Mouse (Mus musculus) lung, postnatal 0 days (tissue): ENCODE data around the gene Actn1. TPM values are rescaled to one million over a fixed set of nuclear protein-coding genes. Genes with fewer than 3 reads are reported as not detected.

Experiments
- ATAC-seq: fragments of 200-750 bp; cut with Nextera tagmentation; 2 replicates; pipeline ENCODE4 v1.8.0; 2017; ENCODE audit warnings: moderate library complexity
- DNase-seq: peaks from one replicate; pipeline ENCODE4 v3.0.0-alpha.2; 2016; ENCODE audit warnings: low spot score
- H3K27ac ChIP-seq: fragments of 300-500 bp; sonication (generic); 2 replicates; pipeline ENCODE4 v1.5.1; 2014; ENCODE audit warnings: antibody characterized with exemption, mild to moderate bottlenecking, low read length, mixed read lengths
- H3K27me3 ChIP-seq: fragments of 300-500 bp; sonication (generic); replicated peaks from 2 replicates; pipeline ENCODE4 v1.6.1; 2014; ENCODE audit warnings: low read length, mixed read lengths; ENCODE audit not compliant: insufficient read depth
- H3K36me3 ChIP-seq: fragments of 300-500 bp; sonication (generic); 2 replicates; pipeline ENCODE4 v1.6.1; 2014; ENCODE audit warnings: low read length, mixed read lengths; ENCODE audit not compliant: insufficient read depth
- H3K4me1 ChIP-seq: fragments of 300-500 bp; sonication (generic); 2 replicates; pipeline ENCODE4 v1.6.1; 2014; ENCODE audit warnings: antibody characterized with exemption, low read depth, low read length, mixed read lengths; ENCODE audit not compliant: insufficient read depth
- H3K4me2 ChIP-seq: fragments of 300-500 bp; sonication (generic); replicated peaks from 2 replicates; pipeline ENCODE4 v1.6.1; 2014; ENCODE audit warnings: low read depth, mild to moderate bottlenecking, low read length, moderate library complexity, mixed read lengths
- H3K4me3 ChIP-seq: fragments of 300-500 bp; sonication (generic); 2 replicates; pipeline ENCODE4 v1.5.1; 2014; ENCODE audit warnings: low read depth, low read length
- H3K9ac ChIP-seq: fragments of 300-500 bp; sonication (generic); replicated peaks from 2 replicates; pipeline ENCODE4 v1.6.1; 2014; ENCODE audit warnings: low read depth, mild to moderate bottlenecking
- H3K9me3 ChIP-seq: fragments of 300-500 bp; sonication (generic); 2 replicates; pipeline ENCODE4 v1.6.1; 2016; ENCODE audit warnings: low read length, mixed read lengths
- CTCF ChIP-seq: IDR thresholded peaks from 2 replicates; pipeline ENCODE4 v1.5.1; 2016; ENCODE audit warnings: antibody characterized with exemption, mild to moderate bottlenecking
- EP300 ChIP-seq: IDR thresholded peaks from 2 replicates; pipeline ENCODE4 v1.6.1; 2016; ENCODE audit warnings: antibody characterized with exemption, mild to moderate bottlenecking, control low read depth
- WGBS: fragments of 180-500 bp; shearing (Covaris S2); extraction: QIAGEN DNeasy Blood & Tissue Kit; methylation state at CpG from one replicate; pipeline ENCODE4 v1.1.7; 2014; 5-methylcytosine and 5-hydroxymethylcytosine counted together
- polyA plus RNA-seq: library from polyadenylated mRNA; unstranded; fragments of >200 nt; fragmentation: Nextera tagmentation; extraction: Ambion mirVana; gene quantifications from 2 replicates; pipeline ENCODE4 v1.2.1, GENCODE M21; 2015

The Actn1 gene
- polyA plus RNA-seq, 1 experiment from 2014 or later: 30.0 TPM

- ATAC-seq (no peak), DNase-seq (no peak)
- Histone ChIP-seq H3K36me3 (peaks cover 45% of the 10 kb centered on the region), H3K4me1 (no peaks in the 10 kb centered on the region), H3K27ac (no peak overlapping the region), H3K4me3 (no peak overlapping the region), H3K27me3 (no peaks in the 10 kb centered on the region), H3K4me2 (no peak overlapping the region), H3K9me3 (no peaks in the 10 kb centered on the region), H3K9ac (no peak overlapping the region)
- WGBS: 85% methylated on average over 6 of the region's 6 CpGs
- TF ChIP-seq CTCF (no peak), EP300 (no peak)
Measured at GRCm38 (mm10) chr12:80191371-80191770, 68.8 kb downstream of the Actn1 start.

DNA sequence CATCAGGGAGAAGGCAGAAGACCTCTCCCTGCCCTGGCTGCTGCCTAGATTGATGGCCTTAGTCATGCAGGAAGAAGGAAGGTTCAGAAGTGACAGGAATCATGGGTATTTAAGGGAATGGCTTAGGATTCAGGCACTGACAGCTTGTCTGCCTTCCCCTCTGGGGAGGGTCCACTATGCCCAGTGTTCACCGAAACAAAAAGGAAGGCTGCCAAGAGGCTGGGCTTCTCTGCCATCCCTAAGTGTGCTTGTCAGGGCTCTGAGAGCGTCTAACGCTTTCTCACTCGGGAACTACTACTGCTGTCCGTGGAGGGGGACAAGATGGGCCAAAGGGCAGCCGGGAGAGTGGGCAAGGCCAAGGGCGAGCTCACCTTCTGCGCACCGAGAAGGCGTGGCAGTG is 69.3 kb downstream of the Actn1 start:
- Histone ChIP-seq H3K4me2 (no peak overlapping the region), H3K9ac (no peak overlapping the region), H3K4me3 (no peak overlapping the region), H3K27me3 (no peaks in the 10 kb centered on the region), H3K36me3 (peaks cover 45% of the 10 kb centered on the region), H3K4me1 (no peaks in the 10 kb centered on the region), H3K9me3 (no peaks in the 10 kb centered on the region), H3K27ac (no peak overlapping the region)
- DNase-seq (no peak), ATAC-seq (no peak)
- TF ChIP-seq CTCF (no peak), EP300 (no peak)
- 87% methylated on average over 10 of the region's 10 CpGs for WGBS

GRCm38 (mm10) chr12:80184041-80184440 is 76.1 kb downstream of the Actn1 start:
- Histone ChIP-seq H3K4me1 (no peaks in the 10 kb centered on the region), H3K4me2 (no peak overlapping the region), H3K9me3 (no peaks in the 10 kb centered on the region), H3K27ac (no peak overlapping the region), H3K27me3 (no peaks in the 10 kb centered on the region), H3K4me3 (no peak overlapping the region), H3K36me3 (peaks cover 36% of the 10 kb centered on the region), H3K9ac (no peak overlapping the region)
- ATAC-seq: no peak
- WGBS: 91% methylated on average over 5 of the region's 5 CpGs
- TF ChIP-seq CTCF (no peak), EP300 (no peak)
- no peak for DNase-seq

DNA sequence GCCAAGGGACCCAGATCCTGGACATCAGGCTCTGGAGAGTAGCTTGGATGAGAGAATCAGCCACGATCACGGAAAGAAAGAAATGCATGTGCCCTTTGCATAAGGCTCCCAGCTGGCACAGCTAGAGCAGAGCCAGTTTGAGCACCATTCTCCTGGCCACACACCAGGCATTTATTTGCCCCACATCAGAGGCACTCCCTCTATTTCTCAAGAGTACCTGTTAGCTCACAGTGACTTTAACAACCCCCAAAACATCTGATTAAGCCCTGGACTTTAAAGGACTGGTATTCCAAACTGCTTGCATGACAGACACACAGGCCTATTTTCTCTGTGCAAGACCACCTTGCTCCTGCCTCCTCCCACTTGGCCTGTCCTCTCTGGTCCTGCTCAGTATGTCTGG is 78.3 kb downstream of the Actn1 start:
- peaks cover 48% of the 10 kb centered on the region for H3K36me3 ChIP-seq
- H3K27me3 ChIP-seq: no peaks in the 10 kb centered on the region
- H3K9ac ChIP-seq: no peak overlapping the region
- no peaks in the 10 kb centered on the region for H3K4me1 ChIP-seq
- ATAC-seq (no peak), DNase-seq (no peak)
- 100% methylated on average over 2 of the region's 2 CpGs for WGBS
- no peak overlapping the region for H3K4me2 ChIP-seq
- TF ChIP-seq CTCF: no peak
- no peaks in the 10 kb centered on the region for H3K9me3 ChIP-seq
- no peak overlapping the region for H3K27ac ChIP-seq
- H3K4me3 ChIP-seq: no peak overlapping the region

GRCm38 (mm10) chr12:80178035-80178434 is 82.1 kb downstream of the Actn1 start:
- no peak for ATAC-seq
- no peaks in the 10 kb centered on the region for H3K4me1 ChIP-seq
- TF ChIP-seq CTCF: no peak
- no peak for TF ChIP-seq EP300
- DNase-seq: no peak
- H3K4me3 ChIP-seq: no peak overlapping the region
- H3K36me3 ChIP-seq: peaks cover 72% of the 10 kb centered on the region
- H3K9ac ChIP-seq: no peak overlapping the region
- H3K27ac ChIP-seq: no peak overlapping the region
- no peaks in the 10 kb centered on the region for H3K9me3 ChIP-seq
- no peak overlapping the region for H3K4me2 ChIP-seq
- no peaks in the 10 kb centered on the region for H3K27me3 ChIP-seq
- WGBS: 88% methylated on average over 10 of the region's 10 CpGs

- Histone ChIP-seq H3K4me2 (peak overlapping the region; percentile 46), H3K27me3 (no peaks in the 10 kb centered on the region), H3K9me3 (no peaks in the 10 kb centered on the region), H3K9ac (no peak overlapping the region), H3K36me3 (peaks cover 40% of the 10 kb centered on the region; the same call in 1 of the 2 replicates), H3K4me1 (no peaks in the 10 kb centered on the region), H3K4me3 (no peak overlapping the region), H3K27ac (no peak overlapping the region)
- TF ChIP-seq EP300 (no peak), CTCF (no peak)
- 48% methylated on average over 12 of the region's 12 CpGs for WGBS
- DNase-seq (no peak), ATAC-seq (0 out of 2 replicates have a peak, but pooled peaks have one; percentile 3)
Measured at GRCm38 (mm10) chr12:80168736-80169135, 91.4 kb downstream of the Actn1 start.

- Histone ChIP-seq H3K36me3 (peaks cover 36% of the 10 kb centered on the region; the same call in 1 of the 2 replicates), H3K4me3 (peak overlapping the region; percentile 51), H3K9ac (no peak overlapping the region; the same call in 1 of the 2 replicates), H3K4me1 (no peaks in the 10 kb centered on the region), H3K4me2 (peak overlapping the region; percentile 46), H3K27ac (no peak overlapping the region), H3K27me3 (no peaks in the 10 kb centered on the region), H3K9me3 (no peaks in the 10 kb centered on the region)
- ATAC-seq: peak; percentile 83
- DNase-seq: peak; percentile 89
- TF ChIP-seq CTCF (no peak), EP300 (0 out of 2 replicates have a peak, but pooled peaks have one; percentile 10)
- 19% methylated on average over 35 of the region's 35 CpGs for WGBS
Measured at GRCm38 (mm10) chr12:80168178-80168686, 91.9 kb downstream of the Actn1 start.
